ENCODE assay signal across 24 mouse cellular contexts in genomic region chr7:24760211-24760610, GRCm38 (mm10). TPM values are rescaled to one million over a fixed set of nuclear protein-coding genes. Genes with fewer than 3 reads are reported as not detected.
DNase-seq lines count a peak whose midpoint lies in the region; ATAC-seq and TF ChIP-seq lines count a peak whose summit lies in the region.
"Had no signal": no experiment of that assay in that cellular context is flagged by ENCODE, and none has a peak within 500 bp of the region (broad histone marks: within the 10 kb centered on the region; RNA-seq: fewer than 3 reads in every experiment).

Gene Cd177, minus strand, starts transcription at chr7:24760311.

- no peaks in the 10 kb centered on the region for H3K36me3 ChIP-seq in embryonic facial prominence, embryonic 12.5 days
- H3K36me3 ChIP-seq in embryonic facial prominence, embryonic 10.5 days (replicated peaks) = no peaks in the 10 kb centered on the region
- H3K36me3 ChIP-seq: G1E; heart, embryonic 13.5 days; hindbrain, embryonic 12.5 days had no signal

- no peaks in the 10 kb centered on the region for H3K27me3 ChIP-seq in embryonic facial prominence, embryonic 12.5 days
- no peaks in the 10 kb centered on the region for H3K27me3 ChIP-seq in embryonic facial prominence, embryonic 10.5 days (replicated peaks; ENCODE audit: low read depth, poor library complexity, severe bottlenecking)
- H3K27me3 ChIP-seq: forebrain, embryonic 13.5 days; hindbrain, embryonic 12.5 days had no signal

- DNase-seq in embryonic facial prominence, embryonic 10.5 days (ENCODE audit: low spot score) = no peak
- peak; percentile 8 for DNase-seq in naive thymus-derived CD4-positive, alpha-beta T cell, adult 2 months (ENCODE audit: low read depth)
- no peak for DNase-seq in kidney, postnatal 36 days
- DNase-seq in kidney, adult 9 months = no peak
- DNase-seq: adrenal gland, postnatal 14 days; B cell, adult 2 months; cerebellum, adult 2 months; cerebellum, postnatal 10 days; forebrain, postnatal 0 days; gastrocnemius, adult 2 months; gastrocnemius, postnatal 25 days; heart, adult 11 months; heart, postnatal 36 days had no signal

- no peaks in the 10 kb centered on the region for H3K4me1 ChIP-seq in embryonic facial prominence, embryonic 12.5 days
- H3K4me1 ChIP-seq in embryonic facial prominence, embryonic 10.5 days = no peaks in the 10 kb centered on the region
- peaks cover 3% of the 10 kb centered on the region for H3K4me1 ChIP-seq in bone marrow, adult 2 months (ENCODE audit: control insufficient read depth, insufficient read depth, low read length)
- H3K4me1 ChIP-seq: forebrain, embryonic 13.5 days; heart, embryonic 13.5 days; hindbrain, embryonic 12.5 days had no signal

- TF ChIP-seq CTCF in bone marrow, adult 2 months (IDR thresholded peaks at IDR 0.05; ENCODE audit: control insufficient read depth, insufficient read depth, low read length) = no peak

- 73% methylated on average over 6 of the region's 6 CpGs for WGBS in embryonic facial prominence, embryonic 12.5 days
- WGBS in embryonic facial prominence, embryonic 10.5 days = 84% methylated on average over 6 of the region's 6 CpGs
- 43% methylated on average over 6 of the region's 6 CpGs for WGBS in bone marrow, adult 2 months

- H3K4me2 ChIP-seq in embryonic facial prominence, embryonic 12.5 days (replicated peaks) = no peak within 1 kb of the TSS
- H3K4me2 ChIP-seq: forebrain, embryonic 13.5 days; heart, embryonic 13.5 days; hindbrain, embryonic 12.5 days had no signal

- no peaks in the 10 kb centered on the region for H3K9me3 ChIP-seq in embryonic facial prominence, embryonic 12.5 days
- no peaks in the 10 kb centered on the region for H3K9me3 ChIP-seq in embryonic facial prominence, embryonic 10.5 days
- H3K9me3 ChIP-seq: forebrain, embryonic 13.5 days; G1E; heart, embryonic 13.5 days; hindbrain, embryonic 12.5 days had no signal

- no peak within 1 kb of the TSS for H3K9ac ChIP-seq in embryonic facial prominence, embryonic 12.5 days
- H3K9ac ChIP-seq: forebrain, embryonic 13.5 days; forebrain, postnatal 0 days; heart, embryonic 13.5 days; hindbrain, embryonic 12.5 days had no signal

- TF ChIP-seq POLR2A in bone marrow, adult 2 months (IDR thresholded peaks at IDR 0.05; ENCODE audit: borderline replicate concordance, control insufficient read depth, low read depth, low read length) = no peak

- H3K27ac ChIP-seq in embryonic facial prominence, embryonic 12.5 days = no peak within 1 kb of the TSS
- no peak within 1 kb of the TSS for H3K27ac ChIP-seq in embryonic facial prominence, embryonic 10.5 days (replicated peaks)
- H3K27ac ChIP-seq in bone marrow, adult 2 months (ENCODE audit: control insufficient read depth, insufficient read depth, low read depth, low read length, poor library complexity) = peak within 1 kb of the TSS; percentile 86
- H3K27ac ChIP-seq: forebrain, embryonic 13.5 days; gastrocnemius, adult 2 months; heart, embryonic 13.5 days; hindbrain, embryonic 12.5 days had no signal

- H3K4me3 ChIP-seq in embryonic facial prominence, embryonic 12.5 days = no peak within 1 kb of the TSS
- no peak within 1 kb of the TSS for H3K4me3 ChIP-seq in embryonic facial prominence, embryonic 10.5 days
- peak within 1 kb of the TSS; percentile 87 for H3K4me3 ChIP-seq in bone marrow, adult 2 months (replicated peaks; ENCODE audit: control insufficient read depth, low read depth, low read length)
- H3K4me3 ChIP-seq: forebrain, embryonic 13.5 days; gastrocnemius, adult 2 months; heart, embryonic 13.5 days; hindbrain, embryonic 12.5 days had no signal

- 0 out of 2 replicates have a peak, but pooled peaks have one; percentile 35 for ATAC-seq in embryonic facial prominence, embryonic 12.5 days (ENCODE audit: insufficient number of reproducible peaks, insufficient read depth, low FRiP score, low TSS enrichment)
- ATAC-seq in hematopoietic stem cell, adult 5-6 weeks (replicated peaks in 1 of 2; ENCODE audit: insufficient read depth in 1 of 2, low FRiP score in 2 of 2, low TSS enrichment in 1 of 2, low read depth in 1 of 2, poor library complexity in 2 of 2, severe bottlenecking in 2 of 2) = peak in 1 of 2 experiments; percentile 9; a peak in 1 of 4 replicates
- ATAC-seq in megakaryocyte-erythroid progenitor cell, adult 5-6 weeks (replicated peaks; ENCODE audit: low FRiP score, low TSS enrichment, poor library complexity, severe bottlenecking) = no peak
- ATAC-seq: CD4-positive, CD25-positive, alpha-beta regulatory T cell, adult 4 months; forebrain, embryonic 13.5 days; forebrain, postnatal 0 days; hindbrain, embryonic 16.5 days had no signal

RNA-seq across cellular contexts. Expression of gene Cd177, which starts in this region (rescaled TPM):
- polyA plus RNA-seq in embryonic facial prominence, embryonic 12.5 days (2016; fragmentation: Nextera tagmentation; extraction: Ambion mirVana) = 0.37 and 0.96 TPM in 2 replicates
- polyA plus RNA-seq in embryonic facial prominence, embryonic 10.5 days (2016; fragmentation: Nextera tagmentation; extraction: Ambion mirVana) = 0.06 TPM in 1 of 2 replicates, not detected in the other
- polyA plus RNA-seq in bone marrow, adult 2 months (2011; ENCODE audit: insufficient read depth, insufficient read length, low replicate concordance, missing spikeins) = 44.1 and 111 TPM in 2 replicates
- 31.5 and 105 TPM in 2 replicates for total RNA-seq in hematopoietic stem cell, adult 5-6 weeks (2017)
- 3.2 TPM in 1 of 2 replicates, not detected in the other for total RNA-seq in megakaryocyte-erythroid progenitor cell, adult 5-6 weeks (2014; fragmentation: Nextera tagmentation)
- 1.8 and 2.6 TPM in 2 replicates for total RNA-seq in megakaryocyte-erythroid progenitor cell, adult 5-6 weeks (2017)
- total RNA-seq: G1E; gastrocnemius, adult 2 months; gastrocnemius, postnatal 25 days had no signal
- polyA plus RNA-seq: CD4-positive, CD25-positive, alpha-beta regulatory T cell, adult 4 months; embryonic facial prominence, embryonic 11.5 days had no signal

Comparison
In these comparisons a context has a peak if more than half of its experiments do, and no peak if none do; other contexts are left out.
1. RNA of gene Cd177 (polyA plus RNA-seq): 44.1 to 111 TPM in bone marrow, adult 2 months; 0.37 to 0.96 TPM in embryonic facial prominence, embryonic 12.5 days and 0.06 TPM in embryonic facial prominence, embryonic 10.5 days; every median in the first group is over 10 times any median in the second.
2. Peak in ATAC-seq in embryonic facial prominence, embryonic 12.5 days; RNA of the gene not detected or under 1 TPM.